Mouse (Mus musculus): Measurements from ENCODE around the gene Erbb2.

Gene Erbb2

DNA sequence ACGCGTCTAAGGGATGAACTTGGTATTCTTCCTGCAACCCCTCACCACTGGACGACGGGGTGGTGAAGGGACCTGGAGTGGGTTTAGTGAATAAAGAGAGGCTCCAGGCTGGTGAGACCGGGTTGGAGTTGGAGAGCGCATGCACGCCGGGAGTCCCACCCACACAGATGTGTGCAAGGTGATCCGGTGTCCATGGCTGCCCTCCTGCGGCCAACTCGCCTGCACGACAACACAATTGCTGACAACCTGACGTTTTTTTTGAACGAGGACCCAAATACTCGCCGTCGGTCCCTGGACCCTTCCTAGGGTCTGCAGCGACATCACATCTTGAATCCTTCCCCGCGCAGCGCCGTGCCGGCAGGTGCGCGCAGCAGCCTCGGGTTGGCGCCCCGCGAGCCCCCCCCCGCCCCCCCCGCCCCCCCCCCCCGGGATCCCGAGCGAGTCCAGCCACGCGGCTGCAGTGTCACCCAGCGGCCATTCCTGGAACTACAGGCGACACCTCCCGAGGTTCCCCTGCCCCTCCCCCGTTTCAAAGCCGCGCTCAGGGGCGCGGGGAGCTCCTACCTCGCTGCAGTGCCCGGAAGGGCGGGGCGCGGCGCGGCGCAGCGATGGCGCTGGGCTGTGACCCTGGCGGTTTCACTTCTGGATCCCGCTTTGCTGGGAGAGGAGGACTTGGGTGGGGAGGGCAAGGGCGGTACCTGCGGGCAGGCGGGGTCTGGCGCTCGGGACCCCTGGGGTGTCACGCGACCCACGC, 45.3 kb downstream of the Erbb2 start:
- DNase-seq (ENCODE audit: low spot score in 2 of 2), result peak; percentile 77 to 92

GRCm38 (mm10) chr11:98458121-98458990, 46.1 kb downstream of the Erbb2 start:
- DNase-seq (ENCODE audit: low spot score in 2 of 2), result no peak

DNA sequence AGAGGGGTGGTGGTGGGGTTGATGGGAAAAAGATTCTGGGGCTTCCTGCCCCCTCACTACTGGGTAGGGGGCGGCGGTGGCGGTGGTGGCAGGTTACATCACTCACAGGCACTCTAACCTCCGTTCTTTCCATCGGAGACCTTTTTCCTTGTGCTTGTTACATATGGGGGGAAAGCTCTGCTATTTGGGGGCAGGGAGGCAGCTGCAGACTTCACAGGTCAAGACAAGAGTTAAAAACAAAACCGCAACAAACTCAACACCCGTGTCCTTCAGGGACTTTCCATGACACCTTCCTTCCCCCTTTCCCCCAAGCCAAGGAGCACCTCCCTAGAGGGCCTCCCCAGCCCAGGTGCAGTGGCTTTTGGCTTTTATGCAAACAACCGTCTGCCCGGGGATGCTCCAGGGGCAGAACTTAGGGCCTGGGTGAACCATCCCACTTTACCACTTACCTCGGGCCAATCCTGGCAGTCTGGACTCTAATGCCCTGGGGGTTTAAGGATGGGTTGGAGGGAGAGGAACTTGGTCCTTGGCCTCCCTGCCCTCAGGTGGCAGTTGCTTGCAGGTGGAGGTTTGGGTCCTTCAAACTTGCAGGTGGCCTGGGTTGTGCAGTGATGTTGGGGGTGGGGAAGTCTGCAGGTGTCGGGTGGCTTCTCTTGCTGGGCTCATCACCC, 46.9 kb downstream of the Erbb2 start:
- no peak for DNase-seq (ENCODE audit: low spot score in 2 of 2)

DNA sequence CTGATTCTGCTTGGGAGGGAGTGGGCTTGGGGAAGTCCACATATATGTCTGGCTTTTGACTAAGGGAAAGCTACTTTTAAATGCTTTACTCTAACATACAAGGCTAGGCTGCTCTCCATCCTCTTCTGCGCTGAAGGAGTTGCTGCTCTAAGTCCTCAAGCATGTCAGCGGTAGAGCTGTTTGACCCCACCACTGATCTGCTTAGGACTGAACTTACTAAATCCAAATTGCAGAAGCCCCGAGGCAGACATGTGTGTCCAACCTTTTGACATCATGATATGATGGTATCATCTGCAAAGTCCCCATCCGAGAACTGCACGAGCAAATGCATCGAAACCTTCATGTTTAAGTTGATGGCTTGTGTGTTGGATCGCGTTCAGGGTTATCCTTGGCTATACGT, 47.6 kb downstream of the Erbb2 start:
- no peak for DNase-seq (ENCODE audit: low spot score in 2 of 2)

GRCm38 (mm10) chr11:98461109-98461720, 48.9 kb downstream of the Erbb2 start:
- DNase-seq (ENCODE audit: low spot score in 2 of 2), result no peak

GRCm38 (mm10) chr11:98462255-98462654, 50.0 kb downstream of the Erbb2 start:
- DNase-seq (ENCODE audit: low spot score in 2 of 2), result no peak

DNA sequence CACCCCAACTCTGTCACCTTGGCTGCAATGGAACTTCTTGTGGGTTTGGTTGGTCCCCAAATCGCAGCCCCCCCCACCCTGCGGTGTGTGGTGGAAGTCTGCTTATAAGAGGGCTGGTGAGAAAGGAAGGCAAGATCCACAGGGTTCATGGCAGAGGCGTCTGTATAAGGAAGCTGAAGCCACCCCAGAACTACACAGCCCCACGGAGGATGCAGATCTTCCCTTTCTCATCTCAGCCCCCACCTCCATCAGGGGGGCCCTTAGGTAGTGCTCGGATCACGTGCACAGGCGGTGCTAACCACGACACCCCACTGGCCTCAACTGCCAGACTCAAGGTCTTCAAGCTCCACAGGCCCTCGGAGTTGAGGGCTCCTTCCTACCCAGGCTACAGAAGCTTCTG, 51.6 kb downstream of the Erbb2 start:
- no peak for DNase-seq (ENCODE audit: low spot score in 2 of 2)

DNA sequence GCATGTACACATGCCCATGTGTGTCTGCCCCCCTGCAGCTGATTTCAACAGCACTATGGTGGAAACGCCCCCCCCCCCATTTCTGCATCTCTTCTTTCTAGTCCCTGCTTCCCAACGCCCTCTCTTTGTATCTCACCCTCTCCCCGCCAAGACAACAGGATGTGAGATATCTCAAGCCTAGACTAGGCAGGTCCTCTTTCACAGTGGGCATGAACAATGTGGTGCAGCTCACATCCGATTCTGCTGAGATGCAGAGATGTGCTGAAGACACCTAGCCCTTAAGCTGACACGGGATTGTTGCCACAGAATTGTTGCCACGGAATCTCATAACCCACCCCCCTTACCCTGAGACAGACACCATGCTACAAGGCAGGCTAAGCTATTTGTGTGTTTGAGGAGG, 52.2 kb downstream of the Erbb2 start:
- DNase-seq (ENCODE audit: low spot score in 2 of 2), result no peak

GRCm38 (mm10) chr11:98469761-98470714, 57.8 kb downstream of the Erbb2 start:
- DNase-seq (ENCODE audit: low spot score in 2 of 2), result no peak

- no peak for DNase-seq (ENCODE audit: low spot score in 2 of 2)
Observed at GRCm38 (mm10) chr11:98470795-98471194, 58.5 kb downstream of the Erbb2 start.

GRCm38 (mm10) chr11:98472696-98473095, 60.4 kb downstream of the Erbb2 start:
- no peak for DNase-seq (ENCODE audit: low spot score in 2 of 2)

DNA sequence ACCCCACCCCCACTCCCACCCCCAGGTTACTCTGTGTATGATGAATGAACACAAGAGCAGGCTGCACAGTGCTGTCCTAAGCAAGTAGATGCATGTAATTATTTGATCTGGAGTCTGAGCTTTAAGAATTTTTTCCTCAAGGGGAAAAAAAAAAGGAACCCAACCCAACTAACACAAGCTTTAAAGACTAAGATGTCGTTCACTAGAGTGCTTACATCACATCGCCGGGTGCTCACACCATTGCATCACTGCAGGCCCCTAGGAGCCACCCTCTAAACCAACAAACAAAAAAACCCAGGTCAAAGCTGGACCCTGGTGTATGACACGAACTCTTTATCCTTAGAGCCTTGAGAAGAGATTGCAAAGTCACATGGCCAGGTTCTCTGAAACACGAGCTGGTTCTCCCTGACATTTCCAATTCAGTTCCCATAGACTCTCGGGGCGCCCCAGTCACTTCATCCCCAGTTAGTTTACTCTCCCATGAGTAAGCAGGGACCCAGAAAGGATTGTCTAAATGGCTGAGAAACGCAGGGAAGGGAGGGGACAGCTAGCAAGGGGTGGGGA, 61.7 kb downstream of the Erbb2 start:
- no peak for DNase-seq (ENCODE audit: low spot score in 2 of 2)

GRCm38 (mm10) chr11:98474967-98475366, 62.7 kb downstream of the Erbb2 start:
- no peak for DNase-seq (ENCODE audit: low spot score in 2 of 2)

- DNase-seq (ENCODE audit: low spot score in 2 of 2), result no peak
Observed at GRCm38 (mm10) chr11:98475630-98476433, 63.6 kb downstream of the Erbb2 start.

DNA sequence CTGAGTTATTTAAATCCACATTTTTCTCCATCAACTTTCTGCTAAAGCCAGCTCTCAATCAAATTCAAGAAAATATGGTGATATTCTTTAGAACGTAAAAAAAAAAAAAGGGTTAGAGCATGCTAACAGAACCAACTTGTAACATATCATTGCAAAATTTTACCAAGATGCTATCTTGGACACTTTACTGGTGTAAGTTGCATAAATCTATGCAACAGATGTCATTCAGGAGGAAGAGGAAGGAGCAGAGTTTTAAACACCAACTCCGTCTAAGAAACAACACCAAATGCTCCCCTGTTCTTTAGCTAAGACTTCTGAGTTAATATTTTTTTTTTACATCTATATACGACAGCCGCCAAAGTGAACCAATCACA, 64.2 kb downstream of the Erbb2 start:
- no peak for DNase-seq (ENCODE audit: low spot score in 2 of 2)

GRCm38 (mm10) chr11:98477011-98477701, 64.9 kb downstream of the Erbb2 start:
- no peak for DNase-seq (ENCODE audit: low spot score in 2 of 2)

DNA sequence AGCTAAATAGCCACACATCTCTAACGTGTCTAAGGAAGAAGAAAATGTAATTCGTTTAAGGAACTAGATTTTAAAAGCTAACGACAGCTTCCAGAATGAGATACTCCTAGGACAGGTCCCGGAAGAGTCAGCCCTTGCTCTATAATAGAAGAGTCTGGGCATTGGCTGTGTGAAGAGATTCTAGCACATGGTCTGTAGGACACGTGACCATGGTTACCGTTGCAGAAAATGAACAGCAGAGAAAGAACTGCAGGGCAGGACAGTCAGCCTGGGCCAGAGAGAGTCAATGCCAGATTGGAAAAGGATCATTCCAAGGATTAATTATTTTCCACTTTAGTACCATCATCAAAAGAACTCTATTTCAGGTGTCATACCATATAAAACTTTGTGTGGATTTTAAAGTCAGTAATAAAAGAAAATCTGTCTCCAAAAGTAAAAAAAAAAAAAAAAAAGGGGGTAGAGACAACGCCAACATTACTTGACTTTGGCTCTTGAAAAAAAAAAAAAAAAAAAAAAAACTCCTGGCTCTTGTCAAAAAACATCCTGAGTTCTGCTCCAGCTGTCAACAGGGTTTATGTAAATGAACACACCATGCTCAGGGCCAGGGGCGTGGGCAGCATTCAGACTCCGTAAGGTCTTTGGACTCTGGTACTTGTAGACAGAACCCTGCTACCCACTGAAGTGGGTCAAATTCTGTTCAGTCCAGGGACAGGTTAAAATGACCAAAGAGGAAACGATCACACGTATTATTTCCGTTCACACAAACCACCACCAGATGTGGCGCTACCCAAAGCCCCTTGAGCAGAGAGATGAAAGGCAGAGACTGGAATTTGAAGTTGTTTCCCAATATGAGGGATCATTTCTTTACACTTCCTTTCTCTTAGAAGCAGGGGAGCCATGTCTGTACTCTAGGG, 67.0 kb downstream of the Erbb2 start:
- DNase-seq (ENCODE audit: low spot score in 2 of 2), result no peak

GRCm38 (mm10) chr11:98479940-98480497, 67.7 kb downstream of the Erbb2 start:
- no peak for DNase-seq (ENCODE audit: low spot score in 2 of 2)

All from urinary bladder, postnatal 4 days (tissue).